Mouse (Mus musculus): ENCODE measurements around the gene C8g. TPM values are rescaled to one million over a fixed set of nuclear protein-coding genes. Genes with fewer than 3 reads are reported as not detected.

Gene C8g
- 0.18 and 2.1 TPM in 2 replicates for total RNA-seq (2015)
- total RNA-seq (2017): 0.44 and 1.2 TPM in 2 replicates

GRCm38 (mm10) chr2:25501593-25502486, at the start of gene C8g:
Gene C8g, minus strand, starts transcription at chr2:25501719.
- ATAC-seq (ENCODE audit: poor library complexity, severe bottlenecking): no peak

GRCm38 (mm10) chr2:25551186-25551585, 49.7 kb upstream of the C8g start:
- ATAC-seq (ENCODE audit: poor library complexity, severe bottlenecking): no peak

- no peak for ATAC-seq (ENCODE audit: poor library complexity, severe bottlenecking)
Measured at GRCm38 (mm10) chr2:25549021-25549991, 47.8 kb upstream of the C8g start.

- ATAC-seq (ENCODE audit: poor library complexity, severe bottlenecking): peak; percentile 98
Measured at GRCm38 (mm10) chr2:25546811-25547491, 45.4 kb upstream of the C8g start, which contains the start of gene Traf2. Gene Traf2, minus strand, starts transcription at chr2:25546940.

GRCm38 (mm10) chr2:25545996-25546810, 44.7 kb upstream of the C8g start:
- peak; percentile 34 for ATAC-seq (ENCODE audit: poor library complexity, severe bottlenecking)

GRCm38 (mm10) chr2:25541644-25542367, 40.3 kb upstream of the C8g start:
- ATAC-seq (ENCODE audit: poor library complexity, severe bottlenecking): no peak

GRCm38 (mm10) chr2:25540541-25540948, 39.0 kb upstream of the C8g start:
- ATAC-seq (ENCODE audit: poor library complexity, severe bottlenecking): no peak

GRCm38 (mm10) chr2:25536531-25536930, 35.0 kb upstream of the C8g start:
- no peak for ATAC-seq (ENCODE audit: poor library complexity, severe bottlenecking)

GRCm38 (mm10) chr2:25534866-25535182, 33.3 kb upstream of the C8g start:
- no peak for ATAC-seq (ENCODE audit: poor library complexity, severe bottlenecking)

GRCm38 (mm10) chr2:25534178-25534865, 32.8 kb upstream of the C8g start:
- ATAC-seq (ENCODE audit: poor library complexity, severe bottlenecking): peak; percentile 56

GRCm38 (mm10) chr2:25533707-25534106, 32.2 kb upstream of the C8g start:
- no peak for ATAC-seq (ENCODE audit: poor library complexity, severe bottlenecking)

- ATAC-seq (ENCODE audit: poor library complexity, severe bottlenecking): no peak
Measured at GRCm38 (mm10) chr2:25526510-25527302, 25.2 kb upstream of the C8g start.

GRCm38 (mm10) chr2:25509912-25510311, 8.4 kb upstream of the C8g start:
- ATAC-seq (ENCODE audit: poor library complexity, severe bottlenecking): no peak

- ATAC-seq (ENCODE audit: poor library complexity, severe bottlenecking): peak; percentile 51; the same call in 1 of the 2 replicates
Measured at GRCm38 (mm10) chr2:25506964-25507363, 5.4 kb upstream of the C8g start.

GRCm38 (mm10) chr2:25505860-25506259, 4.3 kb upstream of the C8g start:
- no peak for ATAC-seq (ENCODE audit: poor library complexity, severe bottlenecking)

- no peak for ATAC-seq (ENCODE audit: poor library complexity, severe bottlenecking)
Measured at GRCm38 (mm10) chr2:25505000-25505399, 3.5 kb upstream of the C8g start.

GRCm38 (mm10) chr2:25504538-25504937, 3.0 kb upstream of the C8g start:
- no peak for ATAC-seq (ENCODE audit: poor library complexity, severe bottlenecking)

GRCm38 (mm10) chr2:25502726-25503125, 1.2 kb upstream of the C8g start:
- ATAC-seq (ENCODE audit: poor library complexity, severe bottlenecking): no peak

All from megakaryocyte, adult 5-6 weeks (primary cell).